Mouse (Mus musculus): ENCODE measurements around the gene Matn1. TPM values are rescaled to one million over a fixed set of nuclear protein-coding genes. Genes with fewer than 3 reads are reported as not detected.

The Matn1 gene
- polyA plus RNA-seq, 1 experiment: 0.23 TPM

DNA sequence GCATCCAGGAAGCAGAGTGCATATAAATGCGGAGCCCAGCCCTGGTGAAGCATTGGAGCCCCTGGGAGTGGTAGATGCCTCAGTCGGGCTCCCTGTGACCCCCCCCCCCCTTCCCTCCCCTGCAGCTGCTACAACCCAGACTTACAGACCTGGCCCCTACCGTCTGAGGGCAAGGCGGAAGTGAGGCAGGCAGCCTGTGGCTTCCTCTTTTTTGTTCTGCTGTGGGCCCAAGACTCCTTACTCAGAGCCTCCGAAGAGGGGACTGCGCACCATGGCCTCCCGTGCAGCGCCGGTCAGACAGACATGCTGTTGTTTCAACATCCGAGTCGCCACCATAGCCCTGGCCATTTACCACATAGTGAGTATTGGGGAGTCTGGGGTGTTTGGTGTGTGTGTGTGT, 31.1 kb upstream of the Matn1 start, which contains the start of gene Laptm5:
TSS of gene Laptm5 (plus strand) at position 49 of the 400 bp plus-strand sequence.
- Histone ChIP-seq H3K27ac (ENCODE audit: insufficient read depth, low read length) (no peak within 1 kb of the TSS), H3K4me1 (ENCODE audit: control insufficient read depth, insufficient read depth, low read length) (peaks cover 7% of the 10 kb centered on the region; the same call in 1 of the 2 replicates), H3K4me3 (replicated peaks; ENCODE audit: insufficient read depth, low read depth, low read length) (no peak within 1 kb of the TSS), H3K27me3 (ENCODE audit: control insufficient read depth, insufficient read depth, low read length) (no peaks in the 10 kb centered on the region)
- DNase-seq: no peak
- 74% methylated on average over 11 of the region's 11 CpGs for WGBS
- TF ChIP-seq POLR2A (IDR thresholded peaks at IDR 0.05; ENCODE audit: borderline replicate concordance, insufficient read depth, low read length): no peak
- no peak for TF ChIP-seq CTCF (IDR thresholded peaks at IDR 0.05; ENCODE audit: borderline replicate concordance, insufficient read depth, low read depth, low read length)

DNA sequence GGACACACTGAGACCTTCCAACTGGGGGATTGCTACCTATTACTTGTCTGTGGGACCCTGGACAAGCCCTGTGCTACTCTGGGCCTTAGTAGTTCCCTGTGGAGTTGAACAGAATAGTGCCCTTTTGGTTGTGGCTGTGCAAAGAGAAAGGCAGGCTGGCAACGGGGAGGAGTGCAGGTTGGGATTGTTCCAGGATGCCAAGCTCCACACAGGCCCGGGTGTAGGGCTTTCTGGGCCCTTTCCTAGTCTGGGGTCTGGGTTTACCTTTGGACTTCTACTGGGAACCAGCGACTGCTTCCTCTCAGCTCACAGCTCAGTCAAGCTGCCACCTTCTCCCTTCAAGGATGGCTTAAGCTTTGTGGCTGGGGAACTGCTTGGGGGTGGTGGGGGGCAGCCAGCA, 30.7 kb upstream of the Matn1 start:
- DNase-seq: no peak
- no peak overlapping the region for H3K27ac ChIP-seq (ENCODE audit: insufficient read depth, low read length)
- H3K27me3 ChIP-seq (ENCODE audit: control insufficient read depth, insufficient read depth, low read length): no peaks in the 10 kb centered on the region
- no peak overlapping the region for H3K4me3 ChIP-seq (replicated peaks; ENCODE audit: insufficient read depth, low read depth, low read length)
- WGBS: 63% methylated on average over 3 of the region's 3 CpGs
- peaks cover 7% of the 10 kb centered on the region; the same call in 1 of the 2 replicates for H3K4me1 ChIP-seq (ENCODE audit: control insufficient read depth, insufficient read depth, low read length)
- TF ChIP-seq POLR2A (IDR thresholded peaks at IDR 0.05; ENCODE audit: borderline replicate concordance, insufficient read depth, low read length): no peak
- TF ChIP-seq CTCF (IDR thresholded peaks at IDR 0.05; ENCODE audit: borderline replicate concordance, insufficient read depth, low read depth, low read length): no peak

DNA sequence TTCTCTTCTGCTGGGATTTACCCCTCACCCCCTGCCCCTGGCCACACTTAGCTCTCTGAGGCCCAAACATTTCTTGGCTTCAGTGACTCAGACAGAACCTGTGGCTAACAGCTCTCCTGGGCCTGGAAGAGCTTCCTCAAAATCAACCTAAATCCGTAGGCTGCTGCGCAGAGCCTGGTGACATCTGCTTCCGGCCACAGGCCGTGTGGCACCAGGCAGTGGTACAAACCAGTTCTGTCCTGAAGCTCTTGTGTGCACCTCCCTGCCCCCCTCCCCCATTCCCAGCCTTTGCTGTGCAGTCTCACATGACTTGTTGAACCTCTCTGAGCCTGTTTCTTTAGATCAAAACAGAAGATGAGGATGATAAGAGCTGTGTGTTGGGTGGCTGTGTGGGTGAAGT, 30.2 kb upstream of the Matn1 start:
- Histone ChIP-seq H3K27me3 (ENCODE audit: control insufficient read depth, insufficient read depth, low read length) (no peaks in the 10 kb centered on the region), H3K4me3 (replicated peaks; ENCODE audit: insufficient read depth, low read depth, low read length) (no peak overlapping the region), H3K4me1 (ENCODE audit: control insufficient read depth, insufficient read depth, low read length) (peaks cover 6% of the 10 kb centered on the region; the same call in 1 of the 2 replicates), H3K27ac (ENCODE audit: insufficient read depth, low read length) (no peak overlapping the region)
- no peak for TF ChIP-seq CTCF (IDR thresholded peaks at IDR 0.05; ENCODE audit: borderline replicate concordance, insufficient read depth, low read depth, low read length)
- no peak for TF ChIP-seq POLR2A (IDR thresholded peaks at IDR 0.05; ENCODE audit: borderline replicate concordance, insufficient read depth, low read length)
- no peak for DNase-seq
- WGBS: 91% methylated on average over 4 of the region's 4 CpGs

DNA sequence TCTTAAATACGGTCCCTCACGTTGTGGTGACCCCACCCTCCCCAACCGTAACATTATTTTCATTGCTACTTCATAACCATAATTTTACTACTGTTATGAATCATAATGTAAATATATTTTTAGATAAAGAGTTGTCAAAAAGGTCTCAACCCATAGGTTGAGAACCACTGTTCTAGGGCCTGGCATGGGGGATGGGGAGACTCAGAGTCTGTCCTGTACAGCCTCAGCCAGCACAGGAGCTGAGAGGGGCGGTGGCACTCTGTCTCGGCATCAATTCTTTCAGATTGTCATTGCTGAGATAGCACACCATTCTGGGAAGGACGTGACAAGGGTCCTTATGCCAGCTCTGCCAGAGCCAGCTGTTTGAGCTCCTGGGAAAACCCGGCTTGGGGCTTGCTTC, 29.7 kb upstream of the Matn1 start:
- no peak for DNase-seq
- H3K27ac ChIP-seq (ENCODE audit: insufficient read depth, low read length): no peak overlapping the region
- H3K4me3 ChIP-seq (replicated peaks; ENCODE audit: insufficient read depth, low read depth, low read length): no peak overlapping the region
- WGBS: 82% methylated on average over 7 of the region's 7 CpGs
- H3K27me3 ChIP-seq (ENCODE audit: control insufficient read depth, insufficient read depth, low read length): no peaks in the 10 kb centered on the region
- peaks cover under 1% of the 10 kb centered on the region; the same call in 1 of the 2 replicates for H3K4me1 ChIP-seq (ENCODE audit: control insufficient read depth, insufficient read depth, low read length)
- TF ChIP-seq CTCF (IDR thresholded peaks at IDR 0.05; ENCODE audit: borderline replicate concordance, insufficient read depth, low read depth, low read length) (no peak), POLR2A (IDR thresholded peaks at IDR 0.05; ENCODE audit: borderline replicate concordance, insufficient read depth, low read length) (no peak)

DNA sequence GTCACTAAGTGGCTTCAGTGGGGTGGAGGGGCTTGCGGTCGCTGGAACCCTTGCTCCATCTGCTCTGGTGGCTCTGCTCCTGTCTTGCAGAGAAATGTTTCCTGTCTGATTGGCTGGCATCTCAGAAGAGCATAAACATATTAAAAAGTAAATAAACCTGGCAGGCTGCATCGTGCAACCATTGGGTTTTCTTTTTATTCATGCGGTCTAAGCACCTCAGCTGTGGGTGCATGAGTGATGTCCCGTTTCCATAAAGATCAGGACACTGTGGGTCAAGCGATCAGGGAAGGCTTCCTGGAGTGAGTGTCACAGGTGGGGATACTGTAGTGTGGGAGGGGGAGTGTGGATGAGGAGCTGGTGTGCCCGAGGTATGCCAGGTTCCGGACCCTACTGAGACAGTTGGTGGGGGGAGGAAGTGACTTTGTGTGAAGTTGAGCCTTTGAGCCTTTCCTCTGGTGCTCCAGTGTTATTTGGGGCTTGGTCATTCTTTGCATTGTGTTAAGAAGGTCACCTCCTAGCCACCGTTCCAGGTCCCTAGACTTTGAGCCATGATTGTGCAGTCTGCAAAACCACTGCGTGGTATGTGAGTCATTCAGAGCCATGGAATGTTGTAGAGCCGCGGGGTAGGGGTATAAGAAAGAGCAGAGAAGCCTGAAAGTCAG, 29.0 kb upstream of the Matn1 start:
- Histone ChIP-seq H3K4me3 (replicated peaks; ENCODE audit: insufficient read depth, low read depth, low read length) (no peak overlapping the region), H3K27me3 (ENCODE audit: control insufficient read depth, insufficient read depth, low read length) (no peaks in the 10 kb centered on the region), H3K4me1 (ENCODE audit: control insufficient read depth, insufficient read depth, low read length) (no peaks in the 10 kb centered on the region), H3K27ac (ENCODE audit: insufficient read depth, low read length) (no peak overlapping the region)
- no peak for DNase-seq
- 70% methylated on average over 12 of the region's 12 CpGs for WGBS
- TF ChIP-seq CTCF (IDR thresholded peaks at IDR 0.05; ENCODE audit: borderline replicate concordance, insufficient read depth, low read depth, low read length) (no peak), POLR2A (IDR thresholded peaks at IDR 0.05; ENCODE audit: borderline replicate concordance, insufficient read depth, low read length) (no peak)

DNA sequence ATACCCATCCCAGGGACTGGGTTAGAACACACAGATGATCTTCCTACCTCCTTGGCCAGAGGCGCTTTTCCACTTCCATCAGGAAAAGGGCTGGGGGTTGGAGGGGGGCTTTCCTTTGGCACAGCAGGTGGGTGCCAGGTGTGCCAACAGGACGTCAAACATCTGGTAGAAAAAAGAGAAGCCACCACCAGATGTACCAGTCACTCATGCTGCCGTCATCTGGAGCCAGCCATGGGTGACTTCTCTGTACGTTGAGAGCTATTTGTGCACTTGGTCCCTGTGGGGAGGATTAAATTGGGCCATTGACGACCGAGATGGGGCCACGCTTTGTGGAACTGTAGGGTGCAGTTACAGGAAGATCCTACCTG, 28.5 kb upstream of the Matn1 start:
- DNase-seq: no peak
- Histone ChIP-seq H3K27me3 (ENCODE audit: control insufficient read depth, insufficient read depth, low read length) (no peaks in the 10 kb centered on the region), H3K27ac (ENCODE audit: insufficient read depth, low read length) (no peak overlapping the region), H3K4me3 (replicated peaks; ENCODE audit: insufficient read depth, low read depth, low read length) (no peak overlapping the region), H3K4me1 (ENCODE audit: control insufficient read depth, insufficient read depth, low read length) (no peaks in the 10 kb centered on the region)
- TF ChIP-seq POLR2A (IDR thresholded peaks at IDR 0.05; ENCODE audit: borderline replicate concordance, insufficient read depth, low read length) (no peak), CTCF (IDR thresholded peaks at IDR 0.05; ENCODE audit: borderline replicate concordance, insufficient read depth, low read depth, low read length) (no peak)
- 57% methylated on average over 7 of the region's 7 CpGs for WGBS

DNA sequence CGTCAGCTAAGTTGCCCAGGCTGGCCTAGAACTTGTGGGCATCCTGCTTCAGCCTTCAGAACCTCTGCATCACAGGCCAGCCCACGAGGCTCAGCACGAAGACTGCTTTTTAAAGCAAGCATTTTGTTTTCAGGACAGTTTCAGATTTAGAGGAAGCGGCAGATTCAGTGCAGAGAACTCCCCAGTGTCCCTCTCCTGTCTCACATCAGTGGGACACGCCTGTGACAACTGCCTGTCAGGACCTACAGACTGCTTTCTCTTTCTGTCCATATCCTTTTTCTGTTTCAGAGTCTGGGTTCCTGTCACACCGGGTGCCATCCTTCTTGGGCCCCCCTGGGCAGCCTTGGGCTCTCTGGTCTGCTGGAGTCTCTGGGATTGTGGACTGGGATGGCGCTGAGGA, 27.5 kb upstream of the Matn1 start:
- WGBS: 91% methylated on average over 7 of the region's 7 CpGs
- Histone ChIP-seq H3K27ac (ENCODE audit: insufficient read depth, low read length) (no peak overlapping the region), H3K4me1 (ENCODE audit: control insufficient read depth, insufficient read depth, low read length) (no peaks in the 10 kb centered on the region), H3K4me3 (replicated peaks; ENCODE audit: insufficient read depth, low read depth, low read length) (no peak overlapping the region), H3K27me3 (ENCODE audit: control insufficient read depth, insufficient read depth, low read length) (no peaks in the 10 kb centered on the region)
- DNase-seq: no peak
- no peak for TF ChIP-seq POLR2A (IDR thresholded peaks at IDR 0.05; ENCODE audit: borderline replicate concordance, insufficient read depth, low read length)
- no peak for TF ChIP-seq CTCF (IDR thresholded peaks at IDR 0.05; ENCODE audit: borderline replicate concordance, insufficient read depth, low read depth, low read length)

DNA sequence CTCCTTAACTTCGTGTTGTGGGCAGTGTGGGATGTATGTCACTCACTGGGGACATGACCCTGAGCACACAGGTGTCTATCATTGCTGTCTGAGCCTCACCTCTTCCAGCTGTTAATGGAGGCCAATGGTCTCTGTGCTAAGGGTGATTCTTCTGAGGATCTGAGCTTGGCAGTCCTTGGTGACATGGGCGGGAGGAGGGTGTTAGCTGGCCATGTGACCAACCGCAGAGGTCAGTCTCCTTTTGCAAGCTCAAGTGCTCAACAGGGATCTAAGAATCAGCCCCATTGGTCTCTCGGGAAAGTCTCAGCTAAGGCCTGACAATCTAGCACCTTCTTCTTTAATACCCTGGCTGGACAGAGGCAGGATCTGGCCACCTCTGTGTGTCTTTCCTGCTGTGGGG, 26.6 kb upstream of the Matn1 start:
- H3K27me3 ChIP-seq (ENCODE audit: control insufficient read depth, insufficient read depth, low read length): no peaks in the 10 kb centered on the region
- TF ChIP-seq CTCF (IDR thresholded peaks at IDR 0.05; ENCODE audit: borderline replicate concordance, insufficient read depth, low read depth, low read length) (no peak), POLR2A (IDR thresholded peaks at IDR 0.05; ENCODE audit: borderline replicate concordance, insufficient read depth, low read length) (no peak)
- 91% methylated on average over 4 of the region's 4 CpGs for WGBS

More for the DNA sequence above, 26.6 kb upstream of the Matn1 start:
- no peak for DNase-seq
- Histone ChIP-seq H3K4me1 (ENCODE audit: control insufficient read depth, insufficient read depth, low read length) (no peaks in the 10 kb centered on the region), H3K4me3 (replicated peaks; ENCODE audit: insufficient read depth, low read depth, low read length) (no peak overlapping the region), H3K27ac (ENCODE audit: insufficient read depth, low read length) (no peak overlapping the region)
